Mouse (Mus musculus): Measurements from ENCODE around the gene Rhoh.
A peak's percentile ranks its signal among the peaks of the same experiment; 100 is the strongest.

Rhoh gene

DNA sequence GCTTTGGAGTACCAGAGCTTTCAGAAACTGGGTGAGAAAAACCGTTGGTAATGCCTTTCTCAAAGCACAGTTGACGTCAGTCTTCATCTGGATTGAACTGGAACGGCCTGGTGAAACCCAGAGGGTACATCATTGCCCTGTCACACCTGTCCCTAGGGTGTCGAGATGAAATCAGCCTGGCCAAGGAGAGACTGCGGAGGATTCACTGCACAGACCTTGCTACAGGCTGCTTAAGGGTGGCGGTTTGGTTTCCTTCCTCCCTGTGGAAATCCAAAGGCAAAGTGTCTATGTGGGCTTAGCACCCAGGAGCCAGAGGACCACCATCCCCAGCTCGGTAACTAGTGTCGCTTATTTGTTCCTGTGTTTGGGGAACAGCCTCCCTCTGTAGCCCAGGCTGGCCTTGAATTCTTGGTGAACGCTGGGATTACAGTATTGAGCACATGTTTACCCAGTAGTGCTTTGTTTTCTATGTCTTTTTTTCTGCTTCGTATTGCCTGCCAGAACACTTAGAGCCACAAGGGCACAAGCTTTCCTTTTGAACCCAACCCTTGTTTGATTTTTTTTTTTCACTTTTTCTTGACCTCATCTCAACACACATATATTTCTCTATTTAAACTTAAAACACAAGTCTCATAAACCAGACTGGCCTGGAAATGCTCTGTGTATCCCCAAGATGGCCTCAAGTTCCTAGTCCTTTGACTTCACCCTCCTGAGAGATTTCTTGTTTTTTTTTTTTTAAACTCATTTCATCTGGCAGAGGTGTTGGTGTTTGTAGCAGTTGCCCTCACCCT, at the start of gene Rhoh:
Gene Rhoh (plus strand): TSS at position 60 of the 791 bp plus-strand sequence.
- DNase-seq = no peak

DNA sequence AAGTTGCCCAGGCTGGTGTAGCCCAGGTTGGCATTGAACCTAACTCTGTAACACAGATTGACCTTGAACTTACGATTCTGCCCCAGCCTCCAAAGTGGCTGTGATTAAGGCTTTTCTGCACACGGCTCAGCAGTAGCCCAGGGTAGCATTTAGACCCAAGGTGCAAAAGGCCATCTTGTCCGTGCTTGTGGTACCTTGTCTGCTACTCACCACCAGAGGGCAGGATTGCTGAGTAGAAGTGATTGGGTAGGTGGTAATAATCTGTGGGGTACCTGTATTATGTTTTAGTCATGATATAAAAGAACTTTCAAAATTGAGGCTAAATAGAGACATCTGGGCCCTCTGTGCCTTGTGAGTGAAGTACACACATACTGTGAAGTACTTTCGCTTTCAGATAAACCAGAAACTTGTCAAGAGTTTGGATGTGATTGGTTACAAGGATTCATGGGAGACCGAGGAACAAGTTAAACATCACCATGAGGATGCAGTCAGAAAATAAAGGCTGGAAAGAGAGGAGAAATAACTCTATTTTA, 37.3 kb upstream of the Rhoh start:
- peak; percentile 5 for DNase-seq

DNA sequence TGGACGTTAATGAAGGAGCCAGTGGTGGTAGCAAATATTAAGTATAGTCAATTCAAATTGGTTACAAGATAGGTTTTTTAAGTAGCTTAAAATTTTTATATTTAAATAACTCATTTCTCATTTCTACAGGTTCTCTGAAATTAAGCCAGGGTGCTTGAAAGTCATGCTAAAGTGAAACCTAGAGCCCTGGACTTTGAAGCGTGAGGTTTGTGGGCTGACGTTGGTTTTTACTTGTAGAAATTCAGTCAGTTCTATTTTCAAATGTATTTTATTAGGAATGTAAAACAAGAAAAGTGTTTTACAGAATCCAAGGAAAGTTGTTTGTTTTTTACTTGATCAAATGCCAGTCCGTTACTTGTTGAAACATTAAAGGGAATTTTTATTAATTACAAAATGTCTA, 34.5 kb upstream of the Rhoh start:
- DNase-seq = no peak

DNA sequence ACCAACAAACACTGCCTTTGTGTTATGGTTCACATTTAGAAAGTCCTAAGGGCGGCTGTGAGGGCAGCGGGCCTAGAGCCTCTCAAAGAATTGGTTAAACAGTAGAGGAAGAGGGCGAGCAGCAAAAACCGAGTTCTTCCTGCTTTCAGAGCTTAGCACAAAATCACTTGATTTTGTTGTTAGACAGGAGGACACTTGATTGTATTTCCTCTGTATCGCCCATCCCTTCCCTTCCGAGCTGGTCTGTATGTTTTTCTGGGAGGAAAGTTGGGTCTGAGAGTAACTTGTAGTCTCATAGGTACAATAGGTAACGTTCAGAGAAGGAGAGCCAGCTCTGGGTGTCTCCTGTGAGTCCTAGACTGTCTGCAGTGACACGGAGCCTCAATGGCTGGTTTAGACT, 33.9 kb upstream of the Rhoh start:
- no peak for DNase-seq

DNA sequence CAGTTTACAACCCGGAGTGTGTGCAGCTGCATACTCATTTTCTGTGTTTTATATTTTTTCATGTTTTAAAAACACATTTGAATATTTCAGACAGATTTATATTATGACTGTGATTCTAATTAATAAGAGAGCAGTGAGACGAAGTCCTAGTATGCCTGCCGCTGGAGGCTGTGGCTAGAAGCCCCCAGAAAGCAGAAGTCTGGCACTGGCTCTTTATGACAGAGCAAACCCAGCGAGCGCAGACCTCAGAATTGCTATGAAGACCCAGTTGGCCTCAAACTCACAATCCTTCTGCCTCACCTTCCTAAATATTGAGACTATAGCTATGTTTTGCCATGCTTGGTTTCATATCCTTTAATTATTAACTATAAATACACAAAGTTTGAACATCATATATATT, 32.8 kb upstream of the Rhoh start:
- DNase-seq = no peak

DNA sequence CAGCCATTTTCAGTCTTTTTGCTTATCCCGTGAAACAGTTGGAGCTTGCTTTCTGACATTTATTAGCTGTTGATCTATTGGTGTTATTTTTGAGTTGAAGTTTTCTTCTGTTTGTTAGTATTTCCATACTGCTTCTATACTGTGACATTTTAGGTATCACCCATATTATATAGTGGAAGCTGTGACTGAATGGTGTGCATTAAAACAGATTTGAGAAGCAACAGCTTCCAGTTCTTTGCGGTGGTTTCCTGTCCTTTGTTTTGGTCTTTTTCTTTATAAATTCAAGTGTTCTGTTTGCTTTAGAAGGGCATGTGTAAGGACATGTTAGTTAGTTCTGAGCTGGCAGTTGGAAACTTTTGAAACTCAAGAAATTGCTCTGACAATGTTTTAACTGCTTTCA, 32.0 kb upstream of the Rhoh start:
- no peak for DNase-seq

DNA sequence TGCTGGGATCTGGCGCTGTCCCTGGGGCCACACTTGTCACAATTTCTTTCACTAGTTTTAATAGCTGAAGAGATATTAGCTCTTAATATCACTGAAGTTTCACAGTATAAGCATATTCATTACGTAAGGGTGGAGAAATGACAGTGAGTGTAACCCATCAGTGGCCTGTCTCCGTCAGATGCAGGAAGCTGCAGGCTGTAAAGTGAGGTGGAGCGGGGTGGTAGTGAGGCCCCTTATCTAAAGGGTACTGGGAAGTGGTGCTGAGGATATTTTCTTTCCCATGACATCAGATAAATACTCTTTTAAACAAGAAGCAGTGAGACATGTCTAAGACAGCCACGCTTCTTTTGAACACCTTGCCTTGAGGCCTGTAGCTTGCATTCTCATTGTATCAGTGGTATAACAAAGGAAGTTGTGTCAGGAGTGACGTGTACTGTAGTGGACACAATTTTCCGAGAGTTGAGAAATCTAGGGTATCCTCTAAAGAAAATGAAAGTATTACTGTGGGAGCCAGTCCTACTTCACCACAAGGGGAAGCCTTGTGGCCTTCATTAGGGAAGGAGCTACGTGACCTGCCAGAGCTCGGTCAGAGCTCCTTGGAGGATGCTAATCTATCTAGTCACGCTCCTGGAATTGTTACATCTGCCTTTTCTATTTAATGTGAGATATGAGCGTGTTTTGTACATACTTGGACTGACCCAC, 28.9 kb upstream of the Rhoh start:
- no peak for DNase-seq

DNA sequence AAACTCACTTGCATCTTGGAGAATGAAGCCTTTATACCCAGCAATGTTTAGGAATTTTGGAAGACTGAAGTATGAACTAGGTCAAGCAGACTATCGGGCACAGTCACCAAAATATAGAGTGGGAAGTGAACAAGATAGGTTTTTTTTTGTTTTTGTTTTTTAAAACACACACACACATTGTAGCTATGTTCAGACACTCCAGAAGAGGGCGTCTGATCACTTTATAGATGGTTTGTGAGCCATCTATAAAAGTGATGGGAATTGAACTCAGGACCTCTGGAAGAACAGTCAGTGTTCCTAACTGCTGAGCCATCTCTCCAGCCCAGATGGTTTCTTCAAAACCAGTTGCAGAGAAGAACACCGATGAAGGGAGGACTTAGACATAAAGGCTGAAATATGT, 27.9 kb upstream of the Rhoh start:
- DNase-seq = no peak

DNA sequence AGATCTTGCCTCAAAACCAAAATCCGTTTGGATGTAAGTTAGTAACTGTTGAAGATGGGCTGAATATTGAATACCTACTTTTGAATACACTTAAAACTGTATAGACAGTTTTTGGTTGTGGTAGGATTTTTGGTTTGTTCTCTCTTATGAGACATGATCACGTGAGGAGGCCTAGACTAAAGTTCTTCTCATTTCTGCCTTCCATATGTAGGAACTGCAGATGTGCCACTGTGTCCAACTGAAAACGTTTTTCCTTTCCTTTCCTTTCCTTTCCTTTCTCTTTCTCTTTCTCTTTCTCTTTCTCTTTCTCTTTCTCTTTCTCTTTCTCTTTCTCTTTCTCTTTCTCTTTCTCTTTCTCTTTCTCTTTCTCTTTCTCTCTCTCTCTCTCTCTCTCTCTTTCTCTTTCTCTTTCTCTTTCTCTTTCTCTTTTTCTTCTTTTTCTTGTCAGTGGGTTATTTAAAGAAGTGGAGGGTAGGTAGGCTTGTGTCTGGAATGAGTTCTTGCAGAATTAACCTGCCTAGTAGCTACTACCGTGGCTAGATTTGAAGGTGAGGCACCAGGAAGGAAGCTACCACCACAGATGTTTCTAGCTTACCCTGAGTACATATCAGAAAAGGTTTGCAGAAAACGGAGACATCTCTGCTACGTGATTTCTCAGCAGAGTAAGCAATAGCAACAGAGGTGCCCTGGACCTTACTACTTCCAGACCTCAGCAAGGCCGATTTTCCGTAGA, 27.1 kb upstream of the Rhoh start:
- no peak for DNase-seq

DNA sequence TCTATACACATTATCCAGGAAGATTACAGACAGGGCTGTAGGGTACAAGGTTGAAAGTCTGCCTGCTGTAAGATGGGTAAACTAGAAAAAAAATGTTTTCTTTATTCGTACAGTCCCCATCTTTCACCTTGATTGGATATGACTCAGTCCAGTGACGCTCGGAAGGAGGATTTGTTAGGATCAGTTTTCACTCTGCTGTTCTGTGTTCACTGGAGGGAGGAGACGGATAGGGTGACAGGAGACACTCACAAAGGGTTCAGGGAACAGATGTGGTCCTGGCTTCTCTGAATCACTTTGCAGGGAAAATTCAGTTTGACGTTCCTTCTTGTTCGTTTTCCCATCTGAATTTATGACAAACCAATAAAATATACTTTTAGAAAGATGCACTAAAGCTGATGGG, 23.0 kb upstream of the Rhoh start:
- no peak for DNase-seq

DNA sequence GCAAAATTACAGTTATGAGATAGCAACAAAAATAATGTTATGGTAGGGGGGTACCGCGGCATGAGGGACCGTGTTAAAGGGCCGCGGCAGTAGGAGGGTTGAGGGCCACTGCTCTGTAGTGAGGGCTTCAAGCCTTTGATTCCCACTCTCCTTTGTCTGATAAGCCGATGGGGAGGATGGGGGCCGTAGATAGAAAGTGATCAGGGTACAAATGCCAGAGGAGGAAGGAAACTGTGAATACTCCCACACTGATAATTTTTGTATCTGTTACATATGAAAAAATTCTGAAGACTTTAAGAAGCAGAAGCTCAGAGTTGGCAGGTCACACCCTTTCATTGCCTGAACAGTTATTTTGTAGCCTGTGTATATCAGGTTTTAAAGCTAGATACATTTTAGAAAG, 18.1 kb upstream of the Rhoh start:
- no peak for DNase-seq

DNA sequence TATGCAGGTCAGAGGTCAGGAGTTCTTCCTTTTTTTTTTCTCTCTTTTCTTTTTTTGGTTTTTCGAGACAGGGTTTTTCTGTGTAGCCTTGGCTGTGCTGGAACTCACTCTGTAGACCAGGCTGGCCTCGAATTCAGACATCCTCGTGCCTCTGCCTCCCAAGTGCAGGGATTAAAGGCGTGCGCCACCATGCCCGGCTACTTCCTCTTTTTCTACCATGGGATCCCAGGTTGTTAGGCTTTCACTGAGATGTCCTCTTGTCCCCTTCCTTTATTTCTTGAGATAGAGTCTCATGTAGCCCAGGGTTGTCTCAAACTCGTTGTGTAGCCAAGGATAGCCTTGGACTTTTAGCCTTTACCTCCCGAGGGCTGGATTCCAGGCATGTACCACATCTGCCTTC, 14.5 kb upstream of the Rhoh start:
- no peak for DNase-seq

DNA sequence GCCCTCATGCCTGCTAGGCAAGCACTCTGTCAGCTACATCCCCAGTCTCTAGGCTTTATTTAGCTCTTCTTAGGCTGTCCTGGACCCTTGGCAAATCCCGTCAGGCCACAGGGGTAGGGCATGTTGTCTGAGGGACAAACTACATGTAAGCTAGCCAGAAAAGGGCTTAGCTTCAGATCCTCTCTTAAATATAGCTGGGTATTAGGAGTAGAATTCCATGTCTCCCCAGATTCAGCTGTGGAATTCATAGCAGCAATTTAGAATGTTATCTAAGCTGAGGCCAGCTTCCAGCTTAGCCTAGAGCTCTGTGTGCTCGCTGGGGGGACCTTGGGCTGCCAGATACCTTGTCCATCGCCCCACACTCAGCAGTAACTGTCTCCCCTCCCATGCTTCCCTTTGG, 14.1 kb upstream of the Rhoh start:
- DNase-seq = no peak

DNA sequence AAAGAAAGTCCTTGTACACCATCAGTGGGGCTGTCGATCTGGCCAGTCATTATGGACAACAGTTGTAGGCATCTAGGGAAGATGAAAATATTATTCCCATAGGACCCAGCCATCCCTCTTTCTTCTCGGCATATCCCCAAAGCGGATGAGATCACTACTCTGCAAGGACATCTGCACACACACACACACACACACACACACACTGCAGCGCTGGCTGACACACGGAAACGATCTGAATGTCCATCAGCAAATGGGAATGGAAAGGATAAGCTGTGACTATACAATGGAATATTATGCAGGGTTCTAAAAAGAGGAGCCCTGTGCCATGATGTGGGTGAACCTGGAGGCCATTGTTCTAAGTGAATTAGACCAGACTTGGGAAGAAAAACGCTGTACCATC, 13.4 kb upstream of the Rhoh start:
- no peak for DNase-seq

DNA sequence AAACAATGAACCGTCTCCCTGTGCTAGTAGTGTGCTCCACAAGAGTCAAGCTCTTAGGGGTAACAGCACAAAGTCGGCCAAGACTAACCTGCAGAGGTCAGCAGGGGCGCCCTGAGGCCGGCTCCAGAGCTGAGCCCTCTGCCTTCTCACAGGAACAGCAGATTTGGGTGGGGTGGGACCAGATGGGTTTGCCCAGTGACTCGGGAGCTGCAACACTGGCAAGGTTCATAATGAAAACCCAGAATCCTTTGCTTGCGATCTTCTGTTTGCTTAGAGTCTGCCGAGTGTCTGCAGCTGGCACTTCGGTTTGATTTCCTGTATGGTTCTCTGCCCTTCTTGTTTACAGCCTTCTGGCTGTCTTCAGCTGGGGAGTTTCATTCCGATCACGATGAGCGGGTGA, 10.2 kb upstream of the Rhoh start:
- DNase-seq = no peak

DNA sequence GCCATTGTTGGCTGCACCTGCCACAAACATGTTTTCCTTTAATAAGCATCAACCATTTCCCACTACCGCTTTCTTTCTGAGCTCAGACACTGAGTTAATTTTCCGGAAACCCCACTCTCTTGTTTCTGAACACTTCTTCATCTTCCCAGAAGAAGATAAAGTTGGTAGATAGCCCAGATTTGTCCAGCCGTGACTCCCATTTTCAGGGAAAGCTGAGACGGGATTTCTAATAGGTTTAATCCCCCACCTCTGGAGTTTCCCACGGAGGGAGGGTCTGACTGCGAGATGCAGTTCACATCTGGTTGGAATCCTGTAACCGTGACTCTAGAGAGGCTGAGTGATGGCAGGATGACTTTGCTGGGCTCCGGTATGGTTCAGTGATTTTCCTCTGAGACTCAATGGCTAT, 6.2 kb upstream of the Rhoh start:
- no peak for DNase-seq

DNA sequence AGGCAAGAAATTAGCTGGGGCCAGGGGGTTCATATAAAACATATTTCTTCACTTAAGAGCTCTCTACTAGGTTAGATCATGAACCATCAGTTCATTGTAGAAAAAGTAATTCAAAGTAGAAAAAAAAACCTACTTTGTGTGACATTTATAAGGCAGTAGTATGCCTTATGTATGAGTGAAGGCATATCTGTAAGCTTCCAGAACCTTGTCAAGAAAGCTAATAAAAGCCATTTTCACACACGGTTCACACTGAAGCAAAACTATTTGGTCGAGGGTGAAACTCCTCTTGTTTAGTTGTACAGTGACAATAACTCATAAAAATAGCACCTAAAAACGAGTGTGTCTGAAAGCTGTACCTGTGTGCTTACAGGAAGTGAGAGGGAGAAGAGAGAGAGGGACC, 5.4 kb upstream of the Rhoh start:
- no peak for DNase-seq

DNA sequence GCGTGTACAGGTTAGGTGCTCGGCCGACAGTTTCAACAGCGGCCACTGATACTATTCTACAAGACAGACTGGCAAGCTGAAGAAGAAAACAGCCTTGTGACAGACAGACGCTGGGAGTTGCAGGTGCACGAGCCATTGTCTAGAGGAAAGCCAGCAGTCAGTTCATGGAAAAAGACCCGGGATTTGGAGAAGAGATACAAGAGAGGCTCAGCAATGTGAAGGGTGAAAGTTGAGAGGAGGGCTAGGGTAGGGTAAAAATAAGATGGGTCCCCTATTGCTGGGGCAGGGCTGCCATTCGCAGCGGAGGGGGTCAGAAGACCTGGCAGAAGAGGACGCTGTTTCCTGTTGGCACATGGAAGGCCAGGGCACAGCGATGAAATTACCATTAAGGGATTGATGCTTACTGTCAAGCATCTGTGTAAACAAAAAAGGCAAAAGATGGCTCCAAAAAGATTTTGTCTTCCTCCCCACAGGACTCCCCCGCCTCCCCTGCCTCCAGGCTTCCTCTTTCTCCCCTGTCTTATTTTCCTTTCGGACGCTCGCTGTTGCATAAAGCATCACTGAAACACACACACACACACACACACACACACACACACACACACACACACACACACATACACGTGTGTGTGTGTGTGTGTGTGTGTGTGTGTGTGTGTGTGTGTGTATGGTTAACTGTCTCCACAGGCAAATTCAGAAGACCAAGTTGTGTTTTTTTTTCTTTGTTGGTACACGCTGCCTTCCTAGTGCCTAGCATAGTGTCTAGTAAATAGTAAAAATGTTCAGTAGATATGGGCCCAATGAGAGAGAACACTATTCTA, 4.2 kb upstream of the Rhoh start:
- no peak for DNase-seq

DNA sequence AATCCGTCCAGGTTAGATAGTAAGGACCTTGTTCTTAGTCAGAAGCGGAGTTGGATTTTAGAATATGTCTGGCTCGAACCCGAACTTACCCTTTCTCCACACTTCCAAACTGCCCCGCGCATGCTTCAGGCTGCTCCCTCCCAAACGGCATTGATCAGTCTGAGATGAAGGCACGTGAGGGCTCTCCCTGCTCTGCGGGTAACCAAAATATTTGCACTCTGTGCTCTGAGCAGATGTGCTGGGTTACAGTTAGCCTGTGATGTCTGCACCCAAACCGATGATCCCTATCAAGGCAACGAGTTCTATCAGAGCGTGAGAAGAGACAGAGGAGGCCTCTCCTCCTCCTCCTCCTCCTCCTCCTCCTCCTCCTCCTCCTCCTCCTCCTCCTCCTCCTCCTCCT, 3.1 kb upstream of the Rhoh start:
- DNase-seq = no peak

DNA sequence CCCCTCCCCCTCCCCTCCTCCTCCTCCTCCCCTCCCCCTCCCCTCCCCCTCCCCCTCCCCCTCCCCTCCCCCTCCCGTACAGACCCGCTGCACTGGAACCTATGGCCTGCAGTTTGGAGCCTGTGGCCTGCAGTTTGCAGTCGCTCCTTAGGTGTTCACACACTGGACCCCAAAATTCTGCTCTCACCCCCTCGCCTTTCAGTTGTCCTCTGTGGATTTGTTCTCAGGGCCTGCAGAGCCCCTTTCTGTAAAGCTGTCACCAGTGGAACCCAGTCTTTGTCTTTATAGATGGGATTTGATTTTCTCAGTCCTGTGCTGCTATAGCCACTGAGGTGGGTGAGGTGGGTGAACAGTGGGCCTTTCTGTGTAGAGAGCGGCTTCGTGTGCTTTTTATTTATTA, 2.7 kb upstream of the Rhoh start:
- DNase-seq = no peak

DNA sequence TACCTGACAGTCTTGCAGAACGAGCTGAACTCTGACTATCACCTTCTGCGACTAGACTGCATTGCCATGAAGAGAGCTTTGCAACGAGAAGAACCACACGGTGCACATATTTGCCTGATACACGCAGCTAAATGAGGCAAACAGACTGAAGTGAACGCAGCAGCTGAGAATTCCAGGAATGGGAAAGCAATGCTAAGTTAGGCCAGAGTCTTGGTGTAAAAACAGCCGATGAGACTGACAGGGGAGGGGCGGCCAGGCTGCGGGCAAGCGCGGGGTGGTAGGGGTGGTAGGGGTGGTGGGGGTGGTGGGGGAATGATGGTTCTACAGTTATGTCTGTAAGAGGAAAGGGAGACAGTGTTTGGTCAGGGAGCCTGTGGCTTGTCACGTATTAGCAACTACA, 2.1 kb upstream of the Rhoh start:
- DNase-seq = no peak

DNA sequence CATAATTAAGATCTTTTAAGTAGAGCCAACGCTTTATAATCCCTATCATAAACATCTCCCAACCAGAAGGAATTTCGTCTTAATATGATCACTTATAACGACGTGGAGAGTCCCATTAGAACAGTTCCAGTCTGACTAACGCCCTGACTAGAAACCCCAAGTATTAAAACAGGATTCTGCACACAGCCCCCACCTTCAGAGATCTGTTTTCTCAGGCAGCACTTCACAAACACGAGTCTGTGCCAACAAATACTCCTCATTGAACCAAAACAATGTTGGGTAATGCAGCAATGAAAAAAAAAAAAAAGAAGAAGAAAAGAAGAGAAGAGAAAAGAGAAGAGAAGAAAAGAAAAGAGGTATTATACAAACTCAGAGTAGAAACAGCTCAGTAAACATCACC, 1.6 kb upstream of the Rhoh start:
- DNase-seq = no peak
